Mouse (Mus musculus) lung, embryonic 15.5 days (tissue): ENCODE data around the gene Tmem44. TPM values are rescaled to one million over a fixed set of nuclear protein-coding genes. Genes with fewer than 3 reads are reported as not detected.
A peak's percentile ranks its signal among the peaks of the same experiment; 100 is the strongest.

ENCODE experiments used
- ATAC-seq: fragments of 200-750 bp; cut with Nextera tagmentation; 2 replicates; pipeline ENCODE4 v1.8.0; 2017; ENCODE audit warnings: moderate number of reproducible peaks, borderline replicate concordance; ENCODE audit not compliant: low FRiP score, low TSS enrichment; ENCODE audit errors: extremely low read depth
- H3K27ac ChIP-seq: fragments of 300-500 bp; sonication (generic); 2 replicates; pipeline ENCODE4 v1.5.1; 2015; ENCODE audit warnings: moderate library complexity, mild to moderate bottlenecking, inconsistent platforms
- H3K27me3 ChIP-seq: fragments of 300-500 bp; sonication (generic); 2 replicates; pipeline ENCODE4 v1.6.1; 2015; ENCODE audit warnings: inconsistent platforms
- H3K36me3 ChIP-seq: fragments of 300-500 bp; sonication (generic); 2 replicates; pipeline ENCODE4 v1.6.1; 2015; ENCODE audit warnings: inconsistent platforms
- H3K4me1 ChIP-seq: fragments of 300-500 bp; sonication (generic); 2 replicates; pipeline ENCODE4 v1.6.1; 2015; ENCODE audit warnings: inconsistent platforms
- H3K4me2 ChIP-seq: fragments of 300-500 bp; sonication (generic); 2 replicates; pipeline ENCODE4 v1.6.1; 2015; ENCODE audit warnings: inconsistent platforms, mild to moderate bottlenecking, moderate library complexity
- H3K4me3 ChIP-seq: fragments of 300-500 bp; sonication (generic); 2 replicates; pipeline ENCODE4 v1.5.1; 2015; ENCODE audit warnings: mild to moderate bottlenecking, inconsistent platforms
- H3K9ac ChIP-seq: fragments of 300-500 bp; sonication (generic); 2 replicates; pipeline ENCODE4 v1.6.1; 2015; ENCODE audit warnings: inconsistent platforms
- H3K9me3 ChIP-seq: fragments of 300-500 bp; sonication (generic); 2 replicates; pipeline ENCODE4 v1.6.1; 2016; ENCODE audit warnings: inconsistent platforms
- WGBS: fragments of 180-500 bp; shearing (Covaris S2); methylation state at CpG from one replicate; pipeline ENCODE4 v1.1.7; 2015; 5-methylcytosine and 5-hydroxymethylcytosine counted together
- polyA plus RNA-seq: library from polyadenylated mRNA; unstranded; fragments of >200 nt; fragmentation: Nextera tagmentation; extraction: Ambion mirVana; gene quantifications from 2 replicates; pipeline ENCODE4 v1.2.1, GENCODE M21; 2015

Tmem44 gene
- polyA plus RNA-seq, 1 experiment from 2014 or later: 26.4 TPM

DNA sequence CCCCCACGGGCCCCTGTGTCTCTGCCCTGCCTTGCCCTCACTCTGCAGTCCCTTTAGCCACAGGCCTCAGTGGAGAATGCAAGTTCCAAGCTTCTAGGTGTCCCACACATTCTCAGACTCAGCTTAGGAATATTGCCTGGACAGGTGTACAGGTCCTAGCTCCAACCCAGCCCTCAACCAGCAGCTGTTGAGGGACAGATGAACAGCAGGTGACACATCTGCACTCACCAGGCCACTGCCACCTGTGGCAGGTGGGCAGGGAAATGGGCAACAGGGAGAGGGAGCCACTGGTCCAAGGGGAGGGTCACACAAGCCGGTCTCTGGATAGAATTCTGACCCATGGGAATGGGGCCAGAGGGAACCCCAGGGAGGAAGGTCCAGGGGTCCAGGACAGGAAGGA is 22.8 kb downstream of the Tmem44 start:
- H3K4me1 ChIP-seq: no peaks in the 10 kb centered on the region
- no peak overlapping the region for H3K27ac ChIP-seq
- H3K9me3 ChIP-seq: no peaks in the 10 kb centered on the region
- WGBS: 67% methylated on average over 2 of the region's 2 CpGs
- no peak for ATAC-seq
- no peak overlapping the region for H3K9ac ChIP-seq
- peaks cover 6% of the 10 kb centered on the region for H3K36me3 ChIP-seq
- no peaks in the 10 kb centered on the region for H3K27me3 ChIP-seq
- no peak overlapping the region for H3K4me2 ChIP-seq
- no peak overlapping the region for H3K4me3 ChIP-seq

- H3K36me3 ChIP-seq: peaks cover 12% of the 10 kb centered on the region
- H3K9me3 ChIP-seq: no peaks in the 10 kb centered on the region
- H3K9ac ChIP-seq: no peak overlapping the region
- H3K27ac ChIP-seq: no peak overlapping the region
- H3K4me1 ChIP-seq: no peaks in the 10 kb centered on the region
- no peak overlapping the region for H3K4me2 ChIP-seq
- WGBS: 75% methylated on average over 14 of the region's 14 CpGs
- no peak overlapping the region for H3K4me3 ChIP-seq
- ATAC-seq: no peak
- H3K27me3 ChIP-seq: no peaks in the 10 kb centered on the region
These were observed 24.9 kb downstream of the Tmem44 start for GRCm38 (mm10) chr16:30525756-30526155.

DNA sequence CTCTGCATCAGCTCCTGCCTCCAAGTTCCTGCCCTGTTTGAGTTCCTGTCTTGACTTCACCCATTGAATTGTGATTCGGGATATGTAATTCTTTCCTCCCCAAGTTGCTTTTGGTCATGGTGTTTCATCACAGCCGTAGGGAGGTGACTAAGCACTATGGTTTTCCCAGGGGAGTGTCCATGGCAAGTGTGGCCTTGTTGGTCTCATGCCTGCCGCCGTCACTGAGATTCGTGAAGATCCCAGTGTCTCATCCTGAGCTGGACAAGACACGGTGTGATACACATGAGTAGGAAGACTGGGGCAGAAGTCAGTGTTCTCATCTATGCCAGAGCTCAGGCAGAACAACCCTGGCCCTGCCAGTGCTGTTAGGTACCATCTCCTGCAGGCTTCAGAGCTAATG is 26.2 kb downstream of the Tmem44 start:
- 90% methylated on average over 6 of the region's 6 CpGs for WGBS
- Histone ChIP-seq H3K36me3 (peaks cover 12% of the 10 kb centered on the region), H3K4me1 (peaks cover 6% of the 10 kb centered on the region; the same call in 1 of the 2 replicates), H3K9ac (no peak overlapping the region), H3K9me3 (no peaks in the 10 kb centered on the region), H3K4me3 (no peak overlapping the region), H3K27ac (no peak overlapping the region), H3K27me3 (no peaks in the 10 kb centered on the region), H3K4me2 (no peak overlapping the region)
- ATAC-seq: no peak

DNA sequence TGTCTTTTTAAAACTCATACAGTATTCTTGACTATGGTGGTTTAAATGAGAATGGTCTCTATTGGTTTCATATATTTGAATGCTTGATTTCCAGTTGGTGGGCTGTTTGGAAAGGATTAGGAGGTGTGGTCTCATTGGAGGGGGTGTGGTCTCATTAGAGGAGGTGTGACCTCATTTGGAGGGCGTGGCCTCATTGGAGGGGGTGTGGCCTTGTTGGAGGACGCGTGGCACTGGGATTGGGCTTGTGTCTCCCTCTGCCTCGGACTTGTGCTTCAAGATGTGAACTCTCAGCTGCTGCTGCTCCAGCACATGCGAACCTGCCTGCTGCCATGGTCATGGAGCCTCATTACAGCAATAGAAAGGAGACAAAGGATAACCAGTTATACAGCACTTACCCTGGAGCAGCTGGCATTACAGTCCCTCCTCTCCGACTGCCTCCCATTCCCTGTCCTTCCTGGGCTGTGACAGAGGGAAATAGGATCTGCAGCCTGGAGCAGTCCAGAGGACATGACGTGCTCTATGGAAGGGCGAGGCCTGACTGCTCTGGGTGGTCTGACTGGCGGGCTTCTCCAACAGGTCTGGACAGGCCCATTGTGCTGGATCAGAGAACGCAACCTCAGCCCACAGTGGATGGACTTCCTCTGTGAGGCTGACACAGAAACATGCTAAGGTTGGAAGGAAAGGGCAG is 28.2 kb downstream of the Tmem44 start:
- no peaks in the 10 kb centered on the region for H3K27me3 ChIP-seq
- no peaks in the 10 kb centered on the region for H3K9me3 ChIP-seq
- peaks cover 12% of the 10 kb centered on the region for H3K4me1 ChIP-seq
- H3K9ac ChIP-seq: no peak overlapping the region
- 73% methylated on average over 10 of the region's 10 CpGs for WGBS
- H3K36me3 ChIP-seq: peaks cover 9% of the 10 kb centered on the region
- no peak overlapping the region for H3K4me2 ChIP-seq
- ATAC-seq: no peak
- H3K4me3 ChIP-seq: no peak overlapping the region
- H3K27ac ChIP-seq: no peak overlapping the region

GRCm38 (mm10) chr16:30521147-30521546 is 29.5 kb downstream of the Tmem44 start:
- peaks cover 9% of the 10 kb centered on the region for H3K36me3 ChIP-seq
- no peak for ATAC-seq
- H3K4me3 ChIP-seq: no peak overlapping the region
- no peak overlapping the region for H3K9ac ChIP-seq
- no peak overlapping the region for H3K4me2 ChIP-seq
- H3K9me3 ChIP-seq: no peaks in the 10 kb centered on the region
- H3K27ac ChIP-seq: no peak overlapping the region
- peaks cover 12% of the 10 kb centered on the region for H3K4me1 ChIP-seq
- WGBS: 60% methylated on average over 3 of the region's 3 CpGs
- H3K27me3 ChIP-seq: no peaks in the 10 kb centered on the region

DNA sequence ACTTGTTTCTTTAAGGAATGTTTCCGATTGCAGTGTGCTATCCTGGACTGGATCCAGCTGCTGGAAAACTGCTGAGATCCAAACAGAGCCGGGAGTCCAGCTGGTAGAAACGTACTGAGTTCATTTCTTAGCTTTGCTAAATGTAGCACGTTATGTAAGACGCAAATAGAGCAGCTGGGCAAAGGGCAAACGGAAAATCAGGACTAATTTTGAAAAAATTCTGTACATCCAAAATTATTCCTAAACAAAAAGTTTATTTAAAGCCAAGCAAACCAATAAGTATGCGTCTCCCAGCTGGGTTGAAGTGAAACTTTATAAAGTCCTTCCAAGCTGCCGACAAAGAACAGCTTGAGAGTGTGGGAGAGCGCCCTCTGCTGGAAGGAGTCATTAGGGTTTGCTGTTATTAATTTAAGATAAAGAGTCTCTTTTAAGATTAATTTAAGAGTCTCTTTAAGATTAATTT is 30.2 kb downstream of the Tmem44 start:
- H3K36me3 ChIP-seq: peaks cover 9% of the 10 kb centered on the region; the same call in 1 of the 2 replicates
- H3K4me3 ChIP-seq: peak overlapping the region; percentile 21
- H3K4me2 ChIP-seq: peak overlapping the region; percentile 45
- peaks cover 12% of the 10 kb centered on the region for H3K4me1 ChIP-seq
- H3K27me3 ChIP-seq: no peaks in the 10 kb centered on the region
- H3K9me3 ChIP-seq: no peaks in the 10 kb centered on the region
- WGBS: 12% methylated on average over 9 of the region's 9 CpGs
- no peak overlapping the region for H3K9ac ChIP-seq
- H3K27ac ChIP-seq: no peak overlapping the region; the same call in 1 of the 2 replicates
- ATAC-seq: peak; percentile 29; the same call in 1 of the 2 replicates

DNA sequence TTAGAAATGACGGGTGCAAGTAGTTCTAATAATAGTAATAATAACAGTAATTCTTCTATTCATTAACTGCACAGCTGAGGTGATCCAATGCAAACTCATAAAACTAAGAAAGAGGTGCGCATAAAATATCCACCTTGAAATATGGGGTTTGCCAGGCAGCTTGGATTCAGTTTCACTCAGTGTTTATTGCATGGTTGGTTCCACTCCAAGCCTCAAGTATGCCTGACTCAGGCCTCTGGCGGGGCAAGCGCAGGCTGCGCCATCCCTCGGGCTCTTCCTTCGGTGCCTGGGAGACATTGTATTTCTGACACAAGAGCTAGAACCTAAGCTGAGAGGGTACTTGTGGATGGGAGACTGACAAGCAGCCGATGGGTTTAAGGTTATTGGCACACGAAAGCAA is 32.0 kb downstream of the Tmem44 start:
- no peak overlapping the region for H3K4me2 ChIP-seq
- 62% methylated on average over 9 of the region's 9 CpGs for WGBS
- no peak overlapping the region for H3K4me3 ChIP-seq
- H3K36me3 ChIP-seq: peaks cover 6% of the 10 kb centered on the region; the same call in 1 of the 2 replicates
- no peaks in the 10 kb centered on the region for H3K27me3 ChIP-seq
- H3K9ac ChIP-seq: no peak overlapping the region
- H3K9me3 ChIP-seq: no peaks in the 10 kb centered on the region
- peaks cover 14% of the 10 kb centered on the region for H3K4me1 ChIP-seq
- no peak for ATAC-seq
- H3K27ac ChIP-seq: no peak overlapping the region

DNA sequence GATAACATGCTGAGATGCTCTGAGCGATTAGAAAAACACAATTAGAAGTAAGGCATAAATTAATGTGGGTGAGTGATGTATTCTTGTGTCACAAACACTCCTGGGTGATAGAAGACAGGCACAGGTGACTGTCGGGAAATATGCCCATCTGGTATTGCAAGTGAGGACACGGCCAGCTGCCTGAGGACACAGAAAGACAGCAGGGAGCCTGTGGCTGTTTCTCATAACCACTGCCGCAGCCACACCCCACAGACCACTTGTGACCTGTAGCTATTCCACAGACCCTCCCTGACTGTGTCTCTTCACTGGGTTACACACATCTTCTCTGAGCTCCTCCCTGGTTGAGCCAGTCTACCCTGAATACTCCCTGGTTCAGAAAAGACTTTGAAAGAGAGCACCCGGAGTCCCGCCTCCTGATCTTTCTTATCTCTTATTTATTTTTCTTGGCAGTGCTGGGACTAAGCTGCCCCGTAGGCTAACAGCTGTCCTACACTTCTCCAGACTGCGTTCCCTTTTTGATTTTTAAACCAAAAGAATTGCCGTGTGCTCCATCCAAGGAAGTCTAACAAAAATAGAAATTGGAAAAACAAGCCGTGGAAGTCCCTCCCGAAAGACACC is 32.9 kb downstream of the Tmem44 start:
- 15% methylated on average over 11 of the region's 11 CpGs for WGBS
- Histone ChIP-seq H3K4me2 (no peak overlapping the region), H3K27me3 (no peaks in the 10 kb centered on the region), H3K27ac (no peak overlapping the region), H3K9ac (no peak overlapping the region), H3K4me1 (peaks cover 23% of the 10 kb centered on the region), H3K4me3 (no peak overlapping the region), H3K9me3 (no peaks in the 10 kb centered on the region), H3K36me3 (peaks cover 6% of the 10 kb centered on the region; the same call in 1 of the 2 replicates)
- ATAC-seq: peak; percentile 5; the same call in 1 of the 2 replicates

GRCm38 (mm10) chr16:30516993-30517392 is 33.6 kb downstream of the Tmem44 start:
- no peaks in the 10 kb centered on the region for H3K36me3 ChIP-seq
- no peak overlapping the region for H3K9ac ChIP-seq
- H3K4me2 ChIP-seq: no peak overlapping the region
- H3K4me1 ChIP-seq: peaks cover 31% of the 10 kb centered on the region
- H3K27ac ChIP-seq: no peak overlapping the region
- H3K9me3 ChIP-seq: no peaks in the 10 kb centered on the region
- no peak for ATAC-seq
- no peak overlapping the region for H3K4me3 ChIP-seq
- 83% methylated on average over 9 of the region's 9 CpGs for WGBS
- H3K27me3 ChIP-seq: no peaks in the 10 kb centered on the region

GRCm38 (mm10) chr16:30515418-30515817 is 35.2 kb downstream of the Tmem44 start:
- no peak overlapping the region for H3K9ac ChIP-seq
- no peak for ATAC-seq
- H3K36me3 ChIP-seq: no peaks in the 10 kb centered on the region
- H3K4me3 ChIP-seq: no peak overlapping the region
- peaks cover 41% of the 10 kb centered on the region for H3K4me1 ChIP-seq
- no peaks in the 10 kb centered on the region for H3K9me3 ChIP-seq
- H3K4me2 ChIP-seq: no peak overlapping the region
- no peaks in the 10 kb centered on the region for H3K27me3 ChIP-seq
- WGBS: 64% methylated on average over 12 of the region's 12 CpGs
- H3K27ac ChIP-seq: no peak overlapping the region

DNA sequence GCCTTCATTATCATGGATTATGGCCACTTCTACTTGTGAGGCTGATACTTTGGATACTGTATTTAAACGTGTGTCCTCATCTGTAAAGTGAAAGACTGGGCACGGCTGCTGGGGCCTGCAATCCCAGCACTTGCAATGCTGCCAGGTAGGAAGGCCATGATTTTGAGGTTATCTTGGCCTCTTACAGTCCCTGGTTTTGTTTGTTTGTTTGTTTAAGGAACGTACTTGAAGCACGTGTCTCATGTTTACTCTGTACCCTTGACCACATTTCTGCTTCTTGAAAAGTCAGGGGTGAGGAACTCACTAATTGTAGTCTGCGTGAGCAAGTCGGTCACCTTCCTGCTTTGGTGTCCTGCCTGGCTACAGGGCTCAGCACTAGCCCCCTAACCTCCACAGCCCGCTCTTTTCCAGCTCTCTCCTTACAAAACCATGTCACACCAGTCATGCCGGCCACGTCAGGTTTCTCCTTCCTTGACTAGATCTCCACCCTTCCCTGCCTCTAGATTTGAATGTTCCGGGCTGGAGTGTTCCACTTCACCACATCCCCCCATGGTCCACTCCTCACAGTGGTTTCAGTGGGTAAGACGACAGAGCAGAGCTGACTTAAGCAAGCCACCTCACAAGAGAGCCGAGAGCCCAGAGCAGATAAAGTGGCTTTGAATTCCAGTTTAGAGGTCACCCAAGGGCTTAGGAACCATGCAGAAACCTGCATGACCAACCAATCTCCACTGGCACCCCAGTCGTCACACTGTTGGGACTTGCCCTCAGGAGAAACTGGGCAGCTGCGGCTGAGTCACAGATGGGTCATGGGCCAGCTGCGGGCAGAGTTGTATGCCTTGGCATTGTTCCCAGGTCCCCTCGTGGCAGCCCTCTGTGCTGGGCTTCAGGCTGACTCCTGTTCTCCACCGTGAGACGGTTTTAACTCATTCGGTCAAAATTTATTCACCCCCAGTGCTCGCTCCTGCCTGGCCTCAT is 37.3 kb downstream of the Tmem44 start:
- 46% methylated on average over 20 of the region's 20 CpGs for WGBS
- Histone ChIP-seq H3K27ac (peak overlapping the region; percentile 56), H3K9me3 (no peaks in the 10 kb centered on the region), H3K4me3 (no peak overlapping the region), H3K4me1 (peaks cover 41% of the 10 kb centered on the region), H3K36me3 (no peaks in the 10 kb centered on the region), H3K4me2 (no peak overlapping the region), H3K27me3 (no peaks in the 10 kb centered on the region), H3K9ac (no peak overlapping the region)
- ATAC-seq: no peak
